Mouse (Mus musculus) CH12.LX (cell line): ENCODE data around the gene Asb8.

Source experiments
- BHLHE40 ChIP-seq: IDR thresholded peaks from 2 replicates; pipeline ENCODE4 v1.6.1; 2011; ENCODE audit warnings: mild to moderate bottlenecking, low read depth, low read length, improper control_type of control experiment
- CTCF ChIP-seq, 2 experiments: IDR thresholded peaks in 1 of 2; conservative IDR thresholded peaks in 1 of 2; 2 replicates each; pipeline ENCODE4 v1.5.1; 2011 to 2012; ENCODE audit warnings: low read depth in 2 of 2, low read length in 2 of 2, improper control_type of control experiment in 1 of 2, inconsistent platforms in 1 of 2, mild to moderate bottlenecking in 1 of 2, moderate library complexity in 1 of 2
- ELF1 ChIP-seq: IDR thresholded peaks from 2 replicates; pipeline ENCODE4 v1.6.1; 2014; ENCODE audit warnings: low read depth, mild to moderate bottlenecking, inconsistent platforms, low read length, improper control_type of control experiment
- EP300 ChIP-seq: IDR thresholded peaks from 2 replicates; pipeline ENCODE4 v1.6.1; 2011; ENCODE audit warnings: low read length, improper control_type of control experiment
- MAX ChIP-seq: IDR thresholded peaks from 2 replicates; pipeline ENCODE4 v1.6.1; 2011; ENCODE audit warnings: low read length, improper control_type of control experiment
- MXI1 ChIP-seq: IDR thresholded peaks from 2 replicates; pipeline ENCODE4 v1.6.1; 2011; ENCODE audit warnings: mild to moderate bottlenecking, low read depth, low read length, improper control_type of control experiment
- MYC ChIP-seq: IDR thresholded peaks from 2 replicates; pipeline ENCODE4 v1.6.1; 2011; ENCODE audit warnings: low read depth, mild to moderate bottlenecking, improper control_type of control experiment, low read length
- POLR2A ChIP-seq: IDR thresholded peaks from 2 replicates; pipeline ENCODE4 v1.6.1; 2011; ENCODE audit warnings: low read depth, mild to moderate bottlenecking, improper control_type of control experiment, low read length
- RAD21 ChIP-seq: IDR thresholded peaks from 2 replicates; pipeline ENCODE4 v1.6.1; 2011; ENCODE audit warnings: low read depth, mild to moderate bottlenecking, low read length, improper control_type of control experiment, moderate library complexity
- TCF12 ChIP-seq: IDR thresholded peaks from 2 replicates; pipeline ENCODE4 v1.6.1; 2014; ENCODE audit warnings: low read depth, mild to moderate bottlenecking, inconsistent platforms, low read length, improper control_type of control experiment
- ZC3H11A ChIP-seq: IDR thresholded peaks from 2 replicates; pipeline ENCODE4 v1.6.1; 2012; ENCODE audit warnings: low read depth, mild to moderate bottlenecking, inconsistent platforms, low read length, improper control_type of control experiment

DNA sequence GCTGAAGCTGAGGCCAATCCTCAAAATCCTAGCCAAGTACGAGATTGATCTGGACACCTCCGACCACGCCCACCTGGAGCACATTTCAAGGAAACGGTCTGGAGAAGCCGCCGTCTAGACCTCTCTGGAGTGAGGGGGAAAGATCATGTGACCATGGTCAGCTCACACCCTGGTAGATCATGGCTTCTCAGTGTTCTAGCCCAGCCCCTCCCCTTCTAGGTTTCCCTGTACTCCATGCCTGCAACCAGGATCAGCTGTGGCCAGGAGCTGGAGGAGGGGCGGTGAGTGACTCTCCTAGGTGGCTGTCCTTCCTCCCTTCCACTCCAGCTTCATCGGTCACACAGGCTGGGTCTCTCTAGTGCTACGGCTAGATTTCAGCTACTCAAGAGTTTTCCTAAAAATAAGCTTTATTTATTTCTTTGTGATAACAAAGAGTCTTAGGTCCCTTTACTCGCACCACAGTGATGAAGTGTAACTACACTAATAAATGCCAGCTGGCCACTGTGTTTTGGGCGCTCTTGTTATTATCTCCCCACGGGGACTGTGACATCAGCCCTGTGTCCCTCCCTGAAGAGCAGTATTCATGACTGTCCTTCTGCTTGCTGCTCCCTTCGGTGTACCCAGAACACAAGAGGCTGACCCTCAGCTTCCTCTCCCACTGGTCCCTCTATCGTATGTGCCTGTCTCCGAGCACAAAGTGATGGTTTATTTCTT lies 33.3 kb downstream of the Asb8 start:
- TF ChIP-seq RAD21 (no peak), POLR2A (no peak), MAX (no peak), ELF1 (no peak), BHLHE40 (no peak), TCF12 (no peak), ZC3H11A (no peak), CTCF (conservative IDR thresholded peaks at IDR 0.05 in 1 of 2, IDR thresholded peaks at IDR 0.05 in 1 of 2; ENCODE audit: low read depth in 2 of 2, low read length in 2 of 2) (no peak), MXI1 (no peak), MYC (no peak), EP300 (no peak)
